Mouse (Mus musculus): ENCODE measurements around the gene Lat2. TPM values are rescaled to one million over a fixed set of nuclear protein-coding genes. Genes with fewer than 3 reads are reported as not detected.
"Not testable (repeated sequence)": the region's sequence is repeated elsewhere in the genome, so short reads cannot be mapped to it uniquely, and the experiment has no call there.

The Lat2 gene
- polyA plus RNA-seq (2012; ENCODE audit: insufficient read depth, insufficient read length, low replicate concordance, missing spikeins): not detected in 2 replicates

DNA sequence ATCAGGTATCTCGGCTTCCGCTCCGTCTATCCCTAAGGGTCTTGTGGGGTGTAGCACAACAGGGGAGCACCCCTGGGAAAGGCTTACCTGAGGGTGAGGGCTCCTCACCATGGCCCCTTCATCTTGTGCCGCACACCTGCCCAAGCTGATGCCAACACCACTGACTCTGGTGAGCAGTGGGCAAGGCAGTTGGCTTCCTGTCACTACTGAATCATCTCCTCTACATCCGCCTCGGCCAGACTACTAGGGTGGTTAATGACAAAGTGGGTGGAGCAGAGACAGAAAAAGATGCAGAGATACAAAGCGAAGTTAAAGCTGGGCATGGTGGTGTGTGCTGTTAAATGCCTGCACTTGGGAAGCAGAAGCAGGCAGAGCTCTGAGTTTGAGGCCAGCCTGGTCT is at the start of gene Lat2:
Lat2 (minus strand) TSS at position 224 of the 400 bp plus-strand sequence.
- TF ChIP-seq POLR2A (IDR thresholded peaks at IDR 0.05; ENCODE audit: insufficient read depth, low read depth, low read length): no peak
- Histone ChIP-seq H3K4me1 (ENCODE audit: control insufficient read depth, insufficient read depth, low read length) (peaks cover 18% of the 10 kb centered on the region), H3K4me3 (ENCODE audit: insufficient read depth, low read depth, low read length) (no peak within 1 kb of the TSS), H3K27ac (ENCODE audit: insufficient read depth, low read depth, low read length) (peak within 1 kb of the TSS; percentile 12; the same call in 1 of the 2 replicates)
- 70% methylated on average over 7 of the region's 7 CpGs for WGBS

DNA sequence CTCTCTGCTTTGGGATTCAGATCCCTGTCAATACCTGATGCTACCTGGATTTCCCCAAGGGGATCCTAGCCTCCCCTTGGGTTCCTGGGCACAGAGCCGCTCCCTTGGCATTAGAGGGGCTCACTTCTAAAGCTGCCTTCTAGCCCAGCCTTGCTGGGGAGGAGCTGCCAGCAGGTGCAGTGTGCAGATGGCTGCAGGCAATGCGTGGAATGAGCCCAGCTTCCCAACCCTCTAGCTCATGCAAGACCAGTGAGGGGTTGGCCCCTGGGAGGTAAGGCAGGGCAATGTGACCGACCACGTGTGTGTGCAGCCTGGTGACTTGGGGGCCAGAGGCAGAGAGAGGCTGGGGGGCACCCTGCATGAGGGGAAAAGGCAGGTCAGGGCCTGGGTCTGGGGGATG is 41.9 kb upstream of the Lat2 start:
- TF ChIP-seq CTCF (IDR thresholded peaks at IDR 0.05; ENCODE audit: insufficient read depth, low read depth, low read length): no peak
- TF ChIP-seq POLR2A (IDR thresholded peaks at IDR 0.05; ENCODE audit: insufficient read depth, low read depth, low read length): no peak
- Histone ChIP-seq H3K27ac (ENCODE audit: insufficient read depth, low read depth, low read length) (no peak overlapping the region), H3K4me1 (ENCODE audit: control insufficient read depth, insufficient read depth, low read length) (no peaks in the 10 kb centered on the region), H3K4me3 (ENCODE audit: insufficient read depth, low read depth, low read length) (no peak overlapping the region)
- WGBS: 74% methylated on average over 4 of the region's 4 CpGs

DNA sequence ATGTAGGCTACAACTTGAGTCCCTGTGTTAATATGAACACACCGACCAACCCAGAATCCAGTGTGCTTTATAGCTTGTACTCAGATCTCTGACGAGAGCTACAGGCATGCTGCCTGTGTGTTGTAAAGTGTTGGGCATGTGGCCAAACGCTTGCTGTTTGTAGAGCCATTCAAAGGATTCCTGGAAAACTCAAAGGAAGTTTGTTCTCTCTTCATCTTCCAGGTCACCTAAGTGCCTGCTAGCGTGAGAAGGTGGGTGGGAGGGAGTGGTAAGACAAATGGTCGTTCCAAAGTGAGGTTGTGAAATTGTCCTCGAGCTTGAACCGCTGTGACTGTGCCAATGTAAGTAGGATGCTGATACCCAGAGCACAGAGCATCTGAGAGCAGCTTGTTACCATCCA is 37.2 kb upstream of the Lat2 start:
- WGBS: 21% methylated on average over 7 of the region's 7 CpGs
- TF ChIP-seq CTCF (IDR thresholded peaks at IDR 0.05; ENCODE audit: insufficient read depth, low read depth, low read length) (no peak), POLR2A (IDR thresholded peaks at IDR 0.05; ENCODE audit: insufficient read depth, low read depth, low read length) (no peak)
- Histone ChIP-seq H3K4me1 (ENCODE audit: control insufficient read depth, insufficient read depth, low read length) (no peaks in the 10 kb centered on the region), H3K27ac (ENCODE audit: insufficient read depth, low read depth, low read length) (no peak overlapping the region), H3K4me3 (ENCODE audit: insufficient read depth, low read depth, low read length) (no peak overlapping the region)

DNA sequence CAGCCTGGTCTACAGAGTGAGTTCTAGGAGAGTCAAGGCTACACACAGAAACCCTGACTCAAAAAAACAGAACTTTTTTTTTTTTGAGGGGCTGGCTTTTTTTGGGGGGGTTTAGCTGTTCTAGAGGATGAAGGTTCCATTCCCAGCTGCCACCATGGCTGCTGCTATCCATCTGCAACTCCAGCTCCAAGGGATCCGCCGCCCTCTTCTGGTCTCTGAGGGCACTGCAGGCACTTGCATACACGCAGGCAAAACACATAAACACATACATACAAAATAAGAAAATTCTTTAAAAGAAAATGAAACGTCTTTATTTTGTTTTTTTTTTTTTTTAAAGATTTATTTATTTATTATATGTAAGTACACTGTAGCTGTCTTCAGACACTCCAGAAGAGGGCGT is 36.1 kb upstream of the Lat2 start:
- no peak overlapping the region for H3K27ac ChIP-seq (ENCODE audit: insufficient read depth, low read depth, low read length)
- H3K4me1 ChIP-seq (ENCODE audit: control insufficient read depth, insufficient read depth, low read length): no peaks in the 10 kb centered on the region
- 42% methylated on average over 5 of the region's 5 CpGs for WGBS
- no peak overlapping the region for H3K4me3 ChIP-seq (ENCODE audit: insufficient read depth, low read depth, low read length)
- TF ChIP-seq CTCF (IDR thresholded peaks at IDR 0.05; ENCODE audit: insufficient read depth, low read depth, low read length): no peak; the same call in 1 of the 2 replicates

DNA sequence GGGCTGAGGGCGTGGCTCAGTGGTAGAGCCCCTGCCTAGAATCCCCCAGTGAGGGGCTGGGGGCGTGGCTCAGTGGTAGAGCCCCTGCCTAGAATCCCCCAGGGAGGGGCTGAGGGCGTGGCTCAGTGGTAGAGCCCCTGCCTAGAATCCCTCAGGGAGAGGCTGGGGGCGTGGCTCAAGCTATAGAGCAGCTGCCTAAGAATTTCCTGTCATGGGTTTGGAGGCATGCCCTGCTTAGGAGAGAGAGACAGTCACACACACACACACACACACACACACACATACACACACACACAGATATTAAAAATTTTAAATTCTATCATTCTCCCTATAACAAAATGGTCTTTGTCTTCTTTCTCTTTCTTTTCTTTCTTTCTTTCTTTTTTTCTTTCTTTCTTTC is 34.2 kb upstream of the Lat2 start:
- H3K4me3 ChIP-seq (ENCODE audit: insufficient read depth, low read depth, low read length); H3K27ac ChIP-seq (ENCODE audit: insufficient read depth, low read depth, low read length); H3K4me1 ChIP-seq (ENCODE audit: control insufficient read depth, insufficient read depth, low read length): not testable (repeated sequence)
- WGBS: 81% methylated on average over 4 of the region's 4 CpGs

DNA sequence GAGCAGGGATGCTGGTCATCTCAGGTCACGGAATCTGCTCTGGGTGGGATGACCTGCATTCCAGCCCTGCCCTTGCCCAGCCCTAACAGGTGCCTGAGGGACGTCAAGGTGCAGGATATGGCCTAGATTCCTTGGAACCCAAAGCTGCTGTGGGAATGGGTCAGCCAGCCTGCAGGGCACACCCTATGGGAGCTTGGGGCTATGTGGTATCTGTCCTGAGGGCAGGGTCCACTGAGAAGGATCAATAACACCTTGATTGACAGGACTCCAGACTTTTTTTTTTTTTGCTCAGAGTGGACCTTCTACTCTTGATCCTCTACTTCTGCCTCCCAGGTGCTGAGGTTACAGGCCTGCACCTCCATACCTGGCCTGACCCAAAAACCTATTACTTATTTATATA is 32.6 kb upstream of the Lat2 start:
- WGBS: 89% methylated on average over 2 of the region's 2 CpGs

DNA sequence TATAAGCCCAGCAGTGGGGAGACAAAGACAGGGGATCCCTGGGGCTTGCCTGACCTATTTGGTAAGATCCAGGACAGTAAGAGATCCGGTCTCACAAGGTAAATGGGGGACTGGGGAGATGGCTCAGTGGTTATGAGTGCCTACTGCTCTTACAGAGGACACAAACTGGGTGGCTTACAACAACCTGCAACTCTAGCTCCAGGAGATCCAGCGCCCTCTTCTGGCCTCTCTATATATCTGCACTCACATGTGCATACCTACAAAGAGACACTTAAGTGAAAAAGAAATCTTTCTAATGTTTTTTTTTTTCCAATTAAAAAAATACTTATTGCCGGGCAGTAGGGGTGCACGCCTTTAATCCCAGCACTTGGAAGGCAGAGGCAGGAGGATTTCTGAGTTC is 31.6 kb upstream of the Lat2 start:
- no peaks in the 10 kb centered on the region for H3K4me1 ChIP-seq (ENCODE audit: control insufficient read depth, insufficient read depth, low read length)
- no peak overlapping the region for H3K27ac ChIP-seq (ENCODE audit: insufficient read depth, low read depth, low read length)
- H3K4me3 ChIP-seq (ENCODE audit: insufficient read depth, low read depth, low read length): no peak overlapping the region
- TF ChIP-seq POLR2A (IDR thresholded peaks at IDR 0.05; ENCODE audit: insufficient read depth, low read depth, low read length): no peak
- TF ChIP-seq CTCF (IDR thresholded peaks at IDR 0.05; ENCODE audit: insufficient read depth, low read depth, low read length): no peak
- WGBS: 79% methylated on average over 4 of the region's 4 CpGs

More for the DNA sequence above, 32.6 kb upstream of the Lat2 start:
- no peak overlapping the region for H3K27ac ChIP-seq (ENCODE audit: insufficient read depth, low read depth, low read length)
- TF ChIP-seq CTCF (IDR thresholded peaks at IDR 0.05; ENCODE audit: insufficient read depth, low read depth, low read length) (no peak), POLR2A (IDR thresholded peaks at IDR 0.05; ENCODE audit: insufficient read depth, low read depth, low read length) (no peak)
- H3K4me1 ChIP-seq (ENCODE audit: control insufficient read depth, insufficient read depth, low read length): no peaks in the 10 kb centered on the region
- H3K4me3 ChIP-seq (ENCODE audit: insufficient read depth, low read depth, low read length): no peak overlapping the region

DNA sequence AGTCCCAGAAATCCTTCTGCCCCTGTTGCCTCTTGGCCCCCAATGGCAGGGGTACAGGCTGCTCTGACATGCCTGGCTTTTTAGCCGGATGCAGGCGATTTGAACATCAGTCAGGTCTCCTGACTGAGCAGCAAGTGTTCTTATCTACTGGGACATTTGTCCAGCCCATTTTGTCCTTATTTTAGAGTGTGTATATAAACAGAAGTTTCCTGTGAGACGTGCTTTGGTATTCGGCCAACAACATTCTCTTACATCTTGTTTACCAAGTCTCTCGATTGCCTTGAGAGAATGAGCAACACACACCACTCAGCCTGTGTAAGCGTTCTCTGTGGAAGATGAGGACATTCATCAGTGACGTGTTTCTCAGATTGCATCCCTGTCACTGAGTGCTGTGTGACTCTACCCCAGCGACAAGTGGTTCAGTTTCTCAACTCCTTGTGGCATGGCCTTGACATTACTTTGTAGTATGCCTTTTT is 29.9 kb upstream of the Lat2 start:
- no peak overlapping the region for H3K4me3 ChIP-seq (ENCODE audit: insufficient read depth, low read depth, low read length)
- no peaks in the 10 kb centered on the region for H3K4me1 ChIP-seq (ENCODE audit: control insufficient read depth, insufficient read depth, low read length)
- 63% methylated on average over 8 of the region's 8 CpGs for WGBS
- no peak overlapping the region for H3K27ac ChIP-seq (ENCODE audit: insufficient read depth, low read depth, low read length)
- TF ChIP-seq POLR2A (IDR thresholded peaks at IDR 0.05; ENCODE audit: insufficient read depth, low read depth, low read length): no peak
- no peak for TF ChIP-seq CTCF (IDR thresholded peaks at IDR 0.05; ENCODE audit: insufficient read depth, low read depth, low read length)

DNA sequence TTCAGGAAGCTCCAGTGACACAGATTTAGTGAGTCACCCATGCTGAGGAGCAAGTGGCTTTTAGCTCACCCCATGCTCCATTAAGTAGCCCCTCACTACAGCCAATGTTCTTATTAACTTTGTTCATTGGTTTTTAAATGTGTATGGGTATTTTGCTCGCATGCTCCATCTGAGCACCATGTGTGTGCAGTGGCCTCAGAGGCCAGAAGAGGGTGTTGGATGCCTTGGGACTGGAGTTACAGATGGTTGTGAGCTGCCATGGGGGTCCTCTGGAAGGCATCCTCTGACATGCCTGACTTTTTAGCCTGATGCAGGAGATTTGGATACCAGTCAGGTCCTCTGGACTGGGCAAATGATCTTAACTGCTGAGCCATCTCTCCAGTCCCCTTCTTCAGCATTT is 29.3 kb upstream of the Lat2 start:
- TF ChIP-seq POLR2A (IDR thresholded peaks at IDR 0.05; ENCODE audit: insufficient read depth, low read depth, low read length): no peak
- no peak for TF ChIP-seq CTCF (IDR thresholded peaks at IDR 0.05; ENCODE audit: insufficient read depth, low read depth, low read length)
- peaks cover 2% of the 10 kb centered on the region; the same call in 1 of the 2 replicates for H3K4me1 ChIP-seq (ENCODE audit: control insufficient read depth, insufficient read depth, low read length)
- no peak overlapping the region for H3K27ac ChIP-seq (ENCODE audit: insufficient read depth, low read depth, low read length)
- H3K4me3 ChIP-seq (ENCODE audit: insufficient read depth, low read depth, low read length): no peak overlapping the region
- 79% methylated on average over 1 of the region's 1 CpGs for WGBS

DNA sequence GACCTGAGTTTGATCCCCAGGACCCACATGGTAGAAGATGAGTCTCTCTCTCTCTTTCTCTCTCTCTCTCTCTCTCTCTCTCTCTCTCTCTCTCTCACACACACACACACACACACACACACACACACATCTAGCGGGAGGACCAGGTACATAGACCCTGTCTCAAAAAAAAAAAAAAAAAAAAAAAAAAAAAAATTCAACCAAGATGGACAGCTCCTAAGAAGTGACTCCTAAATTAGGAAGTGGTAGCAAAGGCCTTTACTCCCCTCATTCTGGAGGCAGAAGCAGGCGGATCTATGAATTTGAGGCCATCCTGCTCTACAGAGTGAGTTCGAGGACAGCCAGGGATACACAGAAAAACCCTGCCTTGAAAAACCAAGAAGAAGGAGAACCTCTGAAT is 25.5 kb upstream of the Lat2 start:
- Histone ChIP-seq H3K27ac (ENCODE audit: insufficient read depth, low read depth, low read length) (no peak overlapping the region), H3K4me3 (ENCODE audit: insufficient read depth, low read depth, low read length) (no peak overlapping the region), H3K4me1 (ENCODE audit: control insufficient read depth, insufficient read depth, low read length) (peaks cover 6% of the 10 kb centered on the region)
- TF ChIP-seq CTCF (IDR thresholded peaks at IDR 0.05; ENCODE audit: insufficient read depth, low read depth, low read length) (no peak), POLR2A (IDR thresholded peaks at IDR 0.05; ENCODE audit: insufficient read depth, low read depth, low read length) (no peak)
- 81% methylated on average over 3 of the region's 3 CpGs for WGBS
